Mouse (Mus musculus): ENCODE measurements around the gene St6galnac5. TPM values are rescaled to one million over a fixed set of nuclear protein-coding genes. Genes with fewer than 3 reads are reported as not detected.

Gene St6galnac5
- polyA plus RNA-seq, 1 experiment from 2014 or later: 9.9 TPM

DNA sequence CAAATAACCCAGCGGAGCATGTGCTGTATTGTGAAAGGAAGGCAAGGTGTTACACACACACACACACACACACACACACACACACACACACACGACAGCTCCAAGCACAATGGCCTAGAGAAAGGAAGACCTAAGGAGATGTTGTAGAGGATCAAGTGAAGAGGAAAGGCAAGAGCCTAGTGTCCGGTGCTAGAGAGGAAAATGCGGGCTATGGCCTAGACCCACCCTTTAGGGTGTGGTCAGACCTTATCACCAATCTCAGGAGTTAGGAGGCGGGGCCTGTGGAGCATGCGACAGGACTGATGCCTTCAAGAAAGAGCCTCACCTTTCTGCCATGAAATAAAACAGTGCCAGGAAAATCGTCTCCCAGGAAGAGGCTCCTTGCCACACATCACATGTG, 33.5 kb downstream of the St6galnac5 start:
- Histone ChIP-seq H3K27ac (no peak overlapping the region), H3K27me3 (replicated peaks) (no peaks in the 10 kb centered on the region), H3K4me2 (replicated peaks) (no peak overlapping the region), H3K4me1 (no peaks in the 10 kb centered on the region), H3K9ac (no peak overlapping the region), H3K4me3 (no peak overlapping the region), H3K36me3 (no peaks in the 10 kb centered on the region), H3K9me3 (no peaks in the 10 kb centered on the region)
- ATAC-seq (ENCODE audit: low FRiP score, low read depth): no peak
- WGBS: 90% methylated on average over 7 of the region's 7 CpGs

GRCm38 (mm10) chr3:152947031-152947640, 34.9 kb downstream of the St6galnac5 start:
- H3K27ac ChIP-seq: no peak overlapping the region
- no peaks in the 10 kb centered on the region for H3K36me3 ChIP-seq
- H3K4me3 ChIP-seq: no peak overlapping the region
- 80% methylated on average over 11 of the region's 11 CpGs for WGBS
- H3K4me2 ChIP-seq (replicated peaks): no peak overlapping the region
- no peak for ATAC-seq (ENCODE audit: low FRiP score, low read depth)
- H3K9me3 ChIP-seq: no peaks in the 10 kb centered on the region
- peaks cover 8% of the 10 kb centered on the region for H3K4me1 ChIP-seq
- H3K9ac ChIP-seq: no peak overlapping the region
- H3K27me3 ChIP-seq (replicated peaks): no peaks in the 10 kb centered on the region

DNA sequence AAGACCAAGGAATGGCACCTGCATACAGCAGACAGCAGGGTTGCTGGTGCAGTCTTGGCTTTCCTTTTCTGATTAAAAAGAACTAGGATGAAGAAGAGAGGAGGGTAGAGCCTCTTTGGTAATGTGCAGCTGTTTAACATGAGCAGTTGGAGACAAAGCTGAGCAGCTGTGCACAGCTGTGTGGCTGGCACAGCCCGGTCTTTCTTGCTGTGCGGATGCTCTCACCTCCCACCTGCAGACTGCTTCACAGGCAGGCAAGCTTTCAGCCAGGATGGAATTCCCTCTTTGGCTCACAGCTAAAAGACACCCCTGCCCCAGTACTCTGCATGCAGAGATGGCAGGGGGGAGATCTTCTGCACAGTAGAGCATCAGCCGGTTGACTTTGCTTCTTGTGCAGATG, 37.3 kb downstream of the St6galnac5 start:
- H3K27ac ChIP-seq: no peak overlapping the region

GRCm38 (mm10) chr3:152942985-152943384, 39.1 kb downstream of the St6galnac5 start:
- Histone ChIP-seq H3K9ac (no peak overlapping the region), H3K27me3 (replicated peaks) (no peaks in the 10 kb centered on the region), H3K27ac (no peak overlapping the region), H3K4me3 (no peak overlapping the region), H3K36me3 (no peaks in the 10 kb centered on the region), H3K9me3 (no peaks in the 10 kb centered on the region), H3K4me1 (peaks cover 8% of the 10 kb centered on the region), H3K4me2 (replicated peaks) (0 out of 2 replicates have a peak overlapping the region, but pooled peaks have one; percentile 8)
- WGBS: 60% methylated on average over 11 of the region's 11 CpGs
- ATAC-seq (ENCODE audit: low FRiP score, low read depth): peak; percentile 78

More for the DNA sequence above, 37.3 kb downstream of the St6galnac5 start:
- Histone ChIP-seq H3K4me3 (no peak overlapping the region), H3K36me3 (no peaks in the 10 kb centered on the region), H3K27me3 (replicated peaks) (no peaks in the 10 kb centered on the region), H3K4me1 (peaks cover 8% of the 10 kb centered on the region), H3K9ac (no peak overlapping the region), H3K4me2 (replicated peaks) (no peak overlapping the region), H3K9me3 (no peaks in the 10 kb centered on the region)
- WGBS: 76% methylated on average over 3 of the region's 3 CpGs
- ATAC-seq (ENCODE audit: low FRiP score, low read depth): no peak

DNA sequence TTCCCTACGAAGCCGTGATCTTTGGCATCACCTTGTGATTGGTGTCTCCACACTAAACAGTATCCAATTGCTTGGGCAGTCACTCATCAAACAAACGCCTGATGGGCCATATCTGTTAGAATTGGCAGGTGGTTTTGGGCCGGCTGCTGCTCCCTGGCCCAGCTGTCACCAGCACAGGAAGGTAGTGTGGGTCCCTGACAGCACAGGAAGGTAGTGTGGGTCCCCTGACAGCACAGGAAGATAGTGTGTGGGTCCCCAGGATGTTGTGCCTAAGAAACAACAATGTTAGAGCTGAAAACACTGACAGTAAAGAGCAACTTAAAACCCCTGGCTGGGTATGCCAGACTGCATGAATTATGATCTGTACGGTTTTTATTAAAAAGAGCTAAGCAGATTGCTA, 40.4 kb downstream of the St6galnac5 start:
- no peak for ATAC-seq (ENCODE audit: low FRiP score, low read depth)
- Histone ChIP-seq H3K27ac (no peak overlapping the region), H3K4me1 (peaks cover 8% of the 10 kb centered on the region), H3K9ac (no peak overlapping the region), H3K4me2 (replicated peaks) (no peak overlapping the region), H3K9me3 (no peaks in the 10 kb centered on the region), H3K36me3 (no peaks in the 10 kb centered on the region), H3K27me3 (replicated peaks) (no peaks in the 10 kb centered on the region), H3K4me3 (no peak overlapping the region)
- 87% methylated on average over 5 of the region's 5 CpGs for WGBS

GRCm38 (mm10) chr3:152936313-152936712, 45.7 kb downstream of the St6galnac5 start:
- no peaks in the 10 kb centered on the region for H3K4me1 ChIP-seq
- H3K27ac ChIP-seq: no peak overlapping the region
- H3K9me3 ChIP-seq: no peaks in the 10 kb centered on the region
- H3K4me2 ChIP-seq (replicated peaks): no peak overlapping the region
- no peak for ATAC-seq (ENCODE audit: low FRiP score, low read depth)
- 92% methylated on average over 3 of the region's 3 CpGs for WGBS
- H3K4me3 ChIP-seq: no peak overlapping the region
- H3K9ac ChIP-seq: no peak overlapping the region
- H3K36me3 ChIP-seq: no peaks in the 10 kb centered on the region
- no peaks in the 10 kb centered on the region for H3K27me3 ChIP-seq (replicated peaks)

DNA sequence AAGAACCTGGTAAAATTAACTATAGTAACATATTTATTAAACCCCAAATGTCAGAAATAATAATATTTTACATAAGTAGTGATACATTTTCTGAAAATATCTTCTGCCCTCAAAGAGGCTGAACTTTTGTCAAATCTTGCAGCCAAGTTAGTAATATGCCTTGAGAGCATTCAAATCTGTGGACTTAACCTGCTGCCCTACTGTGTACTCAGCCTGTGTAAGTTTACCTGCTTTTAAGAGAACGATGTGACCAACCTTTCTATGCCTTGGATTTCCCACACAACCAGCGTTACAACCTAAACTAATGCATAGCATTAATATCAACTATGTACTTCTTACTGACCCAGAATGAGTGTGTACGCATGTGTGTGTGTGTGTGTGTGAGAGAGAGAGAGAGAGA, 48.3 kb downstream of the St6galnac5 start:
- Histone ChIP-seq H3K27ac (no peak overlapping the region), H3K9me3 (no peaks in the 10 kb centered on the region), H3K4me1 (no peaks in the 10 kb centered on the region; the same call in 1 of the 2 replicates), H3K4me3 (no peak overlapping the region), H3K9ac (no peak overlapping the region), H3K4me2 (replicated peaks) (no peak overlapping the region), H3K27me3 (replicated peaks) (no peaks in the 10 kb centered on the region), H3K36me3 (no peaks in the 10 kb centered on the region)
- 95% methylated on average over 3 of the region's 3 CpGs for WGBS
- no peak for ATAC-seq (ENCODE audit: low FRiP score, low read depth)

DNA sequence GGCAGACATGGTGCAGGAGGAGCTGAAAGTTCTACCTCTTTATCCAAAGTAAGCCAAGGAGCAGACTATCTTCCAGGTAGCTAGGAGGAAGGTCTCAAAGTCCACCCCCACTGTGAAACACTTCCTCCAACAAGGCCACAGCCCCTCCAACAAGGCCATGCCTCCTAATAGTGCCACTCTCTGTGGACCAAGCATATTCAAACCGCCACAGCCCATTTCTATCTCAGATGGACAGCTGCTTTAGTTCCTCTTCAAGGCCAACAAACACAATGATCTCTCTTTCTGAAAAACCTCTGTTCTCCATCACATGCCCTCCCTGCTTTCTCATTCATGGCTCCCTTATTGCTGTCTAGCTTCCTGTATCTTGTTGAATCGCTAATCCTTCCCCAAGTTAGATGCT, 49.5 kb downstream of the St6galnac5 start:
- H3K36me3 ChIP-seq: no peaks in the 10 kb centered on the region
- WGBS: 91% methylated on average over 2 of the region's 2 CpGs
- no peak for ATAC-seq (ENCODE audit: low FRiP score, low read depth)
- no peak overlapping the region for H3K27ac ChIP-seq
- no peaks in the 10 kb centered on the region; the same call in 1 of the 2 replicates for H3K4me1 ChIP-seq
- H3K4me3 ChIP-seq: no peak overlapping the region
- H3K9ac ChIP-seq: no peak overlapping the region
- no peak overlapping the region for H3K4me2 ChIP-seq (replicated peaks)
- H3K9me3 ChIP-seq: no peaks in the 10 kb centered on the region
- H3K27me3 ChIP-seq (replicated peaks): no peaks in the 10 kb centered on the region

GRCm38 (mm10) chr3:152932096-152932495, 50.0 kb downstream of the St6galnac5 start:
- 79% methylated on average over 4 of the region's 4 CpGs for WGBS
- H3K9me3 ChIP-seq: no peaks in the 10 kb centered on the region
- no peaks in the 10 kb centered on the region for H3K27me3 ChIP-seq (replicated peaks)
- H3K4me3 ChIP-seq: no peak overlapping the region
- no peak overlapping the region for H3K9ac ChIP-seq
- H3K36me3 ChIP-seq: no peaks in the 10 kb centered on the region
- no peak overlapping the region for H3K4me2 ChIP-seq (replicated peaks)
- no peak for ATAC-seq (ENCODE audit: low FRiP score, low read depth)
- no peaks in the 10 kb centered on the region; the same call in 1 of the 2 replicates for H3K4me1 ChIP-seq
- no peak overlapping the region for H3K27ac ChIP-seq

DNA sequence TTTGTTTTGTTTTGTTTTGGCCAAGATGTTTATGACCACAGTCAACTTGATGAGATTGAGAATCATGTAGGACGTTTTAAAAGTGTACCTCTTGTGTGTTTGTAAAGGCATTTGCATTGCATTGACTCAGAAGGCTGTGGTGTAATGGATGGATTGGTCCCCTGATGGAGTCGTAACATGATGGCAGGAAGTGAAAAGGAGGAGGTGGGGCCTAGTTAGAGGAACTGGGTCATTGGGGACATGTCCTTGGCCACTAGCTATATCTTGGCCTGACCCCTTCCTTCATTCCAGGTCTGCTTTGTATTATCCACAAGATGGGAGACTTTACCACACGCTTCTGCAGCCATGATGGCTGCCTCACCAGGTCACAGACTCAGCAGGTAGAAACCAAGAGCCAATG, 50.7 kb downstream of the St6galnac5 start:
- WGBS: 86% methylated on average over 3 of the region's 3 CpGs
- Histone ChIP-seq H3K9ac (no peak overlapping the region), H3K4me2 (replicated peaks) (no peak overlapping the region), H3K4me1 (no peaks in the 10 kb centered on the region; the same call in 1 of the 2 replicates), H3K4me3 (no peak overlapping the region), H3K36me3 (no peaks in the 10 kb centered on the region), H3K27me3 (replicated peaks) (no peaks in the 10 kb centered on the region), H3K27ac (no peak overlapping the region), H3K9me3 (no peaks in the 10 kb centered on the region)
- ATAC-seq (ENCODE audit: low FRiP score, low read depth): no peak

- WGBS: 81% methylated on average over 7 of the region's 7 CpGs
- no peak for ATAC-seq (ENCODE audit: low FRiP score, low read depth)
- no peaks in the 10 kb centered on the region for H3K27me3 ChIP-seq (replicated peaks)
- H3K4me3 ChIP-seq: no peak overlapping the region
- no peaks in the 10 kb centered on the region; the same call in 1 of the 2 replicates for H3K4me1 ChIP-seq
- no peaks in the 10 kb centered on the region for H3K36me3 ChIP-seq
- no peak overlapping the region for H3K27ac ChIP-seq
- no peaks in the 10 kb centered on the region for H3K9me3 ChIP-seq
- H3K4me2 ChIP-seq (replicated peaks): no peak overlapping the region
- no peak overlapping the region for H3K9ac ChIP-seq
Measured at GRCm38 (mm10) chr3:152929788-152930281, 52.2 kb downstream of the St6galnac5 start.

GRCm38 (mm10) chr3:152929256-152929787, 52.7 kb downstream of the St6galnac5 start:
- no peak overlapping the region for H3K27ac ChIP-seq
- H3K4me3 ChIP-seq: no peak overlapping the region
- no peaks in the 10 kb centered on the region for H3K27me3 ChIP-seq (replicated peaks)
- no peak overlapping the region for H3K4me2 ChIP-seq (replicated peaks)
- no peak for ATAC-seq (ENCODE audit: low FRiP score, low read depth)
- no peaks in the 10 kb centered on the region for H3K9me3 ChIP-seq
- H3K4me1 ChIP-seq: no peaks in the 10 kb centered on the region; the same call in 1 of the 2 replicates
- no peak overlapping the region for H3K9ac ChIP-seq
- 72% methylated on average over 10 of the region's 10 CpGs for WGBS
- H3K36me3 ChIP-seq: no peaks in the 10 kb centered on the region
